Mouse (Mus musculus) lung, adult 2 months (tissue): ENCODE results near the gene Adarb1. TPM values are rescaled to one million over a fixed set of nuclear protein-coding genes. Genes with fewer than 3 reads are reported as not detected.

Source experiments
- DNase-seq: peaks from one replicate; pipeline ENCODE4 v3.0.0; 2022
- H3K4me1 ChIP-seq: fragments of 200-500 bp; 2 replicates; pipeline ENCODE4 v1.6.1; 2011; ENCODE audit warnings: low read length; ENCODE audit not compliant: control insufficient read depth, insufficient read depth
- H3K4me3 ChIP-seq: fragments of 200-500 bp; replicated peaks from 2 replicates; pipeline ENCODE3; 2011; ENCODE audit warnings: low read depth, mild to moderate bottlenecking, control low read depth, low read length; ENCODE audit errors: extremely low read depth
- CTCF ChIP-seq: fragments of 200-500 bp; IDR thresholded peaks from 2 replicates; pipeline ENCODE4 v1.5.1; 2011; ENCODE audit warnings: mild to moderate bottlenecking, low read length, control low read depth; ENCODE audit not compliant: insufficient read depth
- POLR2A ChIP-seq: fragments of 200-500 bp; IDR thresholded peaks from 2 replicates; pipeline ENCODE4 v1.6.1; 2011; ENCODE audit warnings: low read depth, mild to moderate bottlenecking, control low read depth, low read length, borderline replicate concordance; ENCODE audit errors: extremely low read depth
- WGBS: fragments of 180-500 bp; shearing (Covaris S2); methylation state at CpG from one replicate; pipeline ENCODE4 v1.1.7; 2018; 5-methylcytosine and 5-hydroxymethylcytosine counted together
- polyA plus RNA-seq: library from polyadenylated mRNA; depleted of rRNA; stranded (reverse); fragments of >200 nt; gene quantifications from 2 replicates; pipeline ENCODE4 v1.2.3, GENCODE M21; 2012; rRNA removed

Adarb1 gene
- polyA plus RNA-seq, 1 experiment, result 29.9 TPM

DNA sequence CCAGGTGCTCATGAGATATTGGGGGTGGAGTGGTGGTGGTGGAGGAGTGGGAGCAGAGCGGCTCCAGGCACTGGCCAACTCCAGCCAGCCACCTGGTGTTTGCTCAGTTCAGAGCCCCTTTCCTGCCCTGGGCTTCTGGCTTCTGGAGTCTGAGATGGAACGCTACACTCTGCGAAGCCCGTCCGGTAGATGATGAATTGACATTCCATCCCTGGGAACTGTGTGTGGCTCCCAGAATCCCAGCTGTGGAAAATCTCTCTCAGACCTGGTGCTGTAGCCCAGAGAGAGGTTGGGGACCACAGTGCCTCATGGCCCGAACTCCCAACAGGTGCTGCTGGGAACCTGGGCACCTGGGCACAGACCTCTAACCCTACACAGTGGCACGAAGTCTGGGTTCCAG, 170.4 kb downstream of the Adarb1 start:
- peaks cover 14% of the 10 kb centered on the region for H3K4me1 ChIP-seq
- TF ChIP-seq CTCF, result no peak
- TF ChIP-seq POLR2A, result no peak
- DNase-seq, result no peak
- WGBS, result 56% methylated on average over 7 of the region's 7 CpGs
- no peak overlapping the region for H3K4me3 ChIP-seq

DNA sequence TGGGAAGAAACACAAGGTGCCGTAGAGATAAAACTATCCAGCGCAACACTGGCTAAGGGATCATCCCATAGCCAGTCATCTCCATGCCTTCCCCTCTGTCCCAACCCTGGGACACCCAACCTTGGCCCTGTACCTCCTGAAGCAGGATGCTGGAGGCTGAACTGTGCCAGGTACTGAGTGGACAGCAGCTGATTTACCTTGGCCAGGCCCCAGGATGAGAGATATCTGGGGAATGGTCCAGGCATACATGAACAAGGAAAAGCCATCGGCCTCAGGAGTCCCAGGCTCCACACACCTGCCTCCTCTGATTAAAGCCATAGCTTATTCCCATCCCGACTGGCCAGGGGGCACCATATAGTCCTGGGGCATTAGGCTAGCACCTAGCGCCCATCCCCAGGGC, 171.0 kb downstream of the Adarb1 start:
- peaks cover 10% of the 10 kb centered on the region for H3K4me1 ChIP-seq
- WGBS, result 82% methylated on average over 5 of the region's 5 CpGs
- DNase-seq, result no peak
- H3K4me3 ChIP-seq, result no peak overlapping the region
- TF ChIP-seq POLR2A (no peak), CTCF (no peak)

DNA sequence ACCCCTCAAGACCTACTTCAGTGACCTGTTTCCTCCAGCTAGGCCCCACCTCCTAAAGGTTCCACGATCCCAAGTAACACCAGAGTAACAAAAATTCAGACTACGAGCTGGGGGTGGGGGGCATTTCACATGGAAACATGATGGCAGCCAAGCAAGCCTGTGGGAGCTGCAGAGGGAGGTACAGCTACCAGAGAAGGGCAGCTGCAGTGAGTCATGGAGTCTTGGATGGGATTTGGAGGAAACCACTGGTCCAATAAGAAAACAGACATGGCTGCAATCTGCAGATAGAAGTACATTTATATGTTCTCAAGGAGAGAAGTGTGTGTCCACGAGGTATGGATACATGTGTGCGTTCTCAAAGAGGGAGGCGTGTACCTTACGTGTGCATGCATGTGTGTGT, 173.3 kb downstream of the Adarb1 start:
- DNase-seq, result no peak
- TF ChIP-seq POLR2A (no peak), CTCF (no peak)
- Histone ChIP-seq H3K4me3 (no peak overlapping the region), H3K4me1 (peaks cover 3% of the 10 kb centered on the region; the same call in 1 of the 2 replicates)
- 93% methylated on average over 6 of the region's 6 CpGs for WGBS

DNA sequence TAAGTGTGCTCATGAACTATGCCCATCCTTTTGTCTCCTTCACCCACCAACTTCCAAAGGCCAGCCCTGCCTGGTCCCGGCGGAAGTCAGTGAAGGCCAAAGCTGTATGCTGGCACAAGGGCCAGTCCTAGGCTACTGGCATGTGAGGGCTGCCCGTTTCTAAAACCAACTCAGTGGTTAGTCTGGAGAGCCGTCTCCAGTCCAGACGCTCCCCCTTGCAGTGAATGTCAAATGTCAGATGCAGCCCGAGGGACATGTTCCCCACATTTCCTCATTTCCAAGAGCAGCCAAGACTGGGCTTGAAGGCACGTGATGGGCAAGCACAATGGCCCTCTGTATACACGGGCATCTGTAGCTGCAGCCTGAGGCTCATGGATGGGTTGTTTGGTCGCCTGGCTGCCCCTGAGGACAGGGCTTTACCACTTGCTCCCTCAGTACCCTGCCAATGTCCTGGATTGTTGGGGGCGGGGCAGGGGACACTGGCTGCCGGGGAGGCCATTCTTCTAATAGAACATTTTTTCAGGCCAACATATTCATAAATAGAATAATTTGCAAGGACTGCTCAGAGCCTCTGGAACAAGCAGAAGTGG, 174.4 kb downstream of the Adarb1 start:
- WGBS, result 63% methylated on average over 11 of the region's 11 CpGs
- no peak overlapping the region for H3K4me3 ChIP-seq
- TF ChIP-seq CTCF (no peak), POLR2A (no peak)
- DNase-seq, result no peak
- peaks cover 3% of the 10 kb centered on the region; the same call in 1 of the 2 replicates for H3K4me1 ChIP-seq

DNA sequence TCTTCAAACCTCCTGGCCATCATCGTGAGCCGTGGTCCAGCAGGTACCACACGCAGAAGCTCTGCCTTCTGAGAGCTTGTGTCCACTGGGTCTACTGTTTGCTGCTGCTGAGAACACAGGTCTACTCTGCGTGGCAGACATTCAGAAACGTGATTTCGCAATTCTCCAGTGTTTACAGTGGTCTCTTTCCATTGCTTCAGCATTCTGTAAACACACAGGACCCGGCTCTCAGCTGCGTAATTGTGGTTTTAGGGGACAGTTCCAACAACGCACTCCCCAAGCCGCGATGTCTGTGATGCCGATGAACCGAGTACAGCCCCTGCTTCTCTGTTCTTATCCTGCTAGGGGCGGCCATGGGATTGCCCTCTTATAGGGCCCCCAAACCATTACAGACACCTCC, 175.2 kb downstream of the Adarb1 start:
- peaks cover 3% of the 10 kb centered on the region; the same call in 1 of the 2 replicates for H3K4me1 ChIP-seq
- 48% methylated on average over 14 of the region's 14 CpGs for WGBS
- no peak for DNase-seq
- H3K4me3 ChIP-seq, result no peak overlapping the region
- TF ChIP-seq POLR2A (no peak), CTCF (no peak)

DNA sequence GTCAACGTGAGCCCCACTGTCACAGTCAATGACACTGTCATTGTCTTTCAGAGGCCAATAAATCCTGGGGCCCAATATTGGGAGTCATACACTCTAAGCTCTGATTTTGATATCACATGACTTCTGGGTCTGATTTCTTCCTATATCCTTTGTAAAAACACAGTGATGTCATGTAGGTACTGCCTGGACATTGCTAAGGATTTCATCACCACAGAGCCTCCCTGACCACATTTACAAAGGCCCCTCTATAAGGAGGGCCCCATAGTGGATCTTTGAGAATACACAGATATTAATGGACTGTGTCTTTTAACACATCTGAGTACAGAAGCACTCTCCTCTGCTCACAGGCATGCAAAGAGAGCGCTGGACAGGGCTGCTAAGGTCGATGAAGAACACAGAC, 175.7 kb downstream of the Adarb1 start:
- no peak for DNase-seq
- H3K4me1 ChIP-seq, result peaks cover 3% of the 10 kb centered on the region; the same call in 1 of the 2 replicates
- WGBS, result 85% methylated on average over 3 of the region's 3 CpGs
- TF ChIP-seq CTCF, result no peak
- no peak for TF ChIP-seq POLR2A
- no peak overlapping the region for H3K4me3 ChIP-seq

DNA sequence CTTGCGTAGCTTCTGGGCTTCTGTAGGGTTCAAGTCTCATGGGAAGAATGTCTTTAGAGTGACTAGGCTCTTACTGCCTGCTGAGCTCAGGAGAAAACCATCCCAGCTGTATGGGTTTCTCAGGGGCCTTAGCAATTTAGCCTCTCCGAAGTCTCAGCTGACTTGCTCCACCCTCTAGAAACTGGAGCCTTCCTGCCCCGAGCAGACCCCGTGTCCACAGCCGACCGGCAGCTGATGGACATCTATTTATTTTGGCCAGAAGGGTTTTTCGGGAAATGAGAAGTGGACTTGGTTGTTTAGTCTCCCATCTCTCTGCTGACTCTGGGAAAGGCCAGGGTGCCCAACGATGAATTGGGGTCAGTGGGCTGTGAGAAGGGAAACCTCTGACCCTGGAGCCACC, 177.3 kb downstream of the Adarb1 start:
- 67% methylated on average over 8 of the region's 8 CpGs for WGBS
- DNase-seq, result no peak
- TF ChIP-seq POLR2A, result no peak
- TF ChIP-seq CTCF, result no peak

More for the DNA sequence above, 177.3 kb downstream of the Adarb1 start:
- peaks cover 3% of the 10 kb centered on the region; the same call in 1 of the 2 replicates for H3K4me1 ChIP-seq
- H3K4me3 ChIP-seq, result no peak overlapping the region

Other genes starting within 250 kb of the Adarb1 start
- 81.3 and 81.6 TPM in 2 replicates for gene Pofut2, start 159.1 kb downstream of the Adarb1 start, polyA plus RNA-seq
- 24.6 and 24.7 TPM in 2 replicates for gene Fam207a, start 97.5 kb upstream of the Adarb1 start, polyA plus RNA-seq
- 69.9 and 91.7 TPM in 2 replicates for gene Itgb2, start 112.0 kb upstream of the Adarb1 start, polyA plus RNA-seq
- gene Pttg1ip, start 163.4 kb upstream of the Adarb1 start, polyA plus RNA-seq, result 199 and 223 TPM in 2 replicates
- 201 and 261 TPM in 2 replicates for gene Sumo3, start 187.8 kb upstream of the Adarb1 start, polyA plus RNA-seq
- not detected in 2 replicates for gene Gm49325, start 187.9 kb upstream of the Adarb1 start, polyA plus RNA-seq
- 41.6 and 54.2 TPM in 2 replicates for gene Ube2g2, start 204.0 kb upstream of the Adarb1 start, polyA plus RNA-seq